Mouse (Mus musculus) spleen, adult 2 months (tissue): ENCODE results near the gene Negr1. TPM values are rescaled to one million over a fixed set of nuclear protein-coding genes. Genes with fewer than 3 reads are reported as not detected.

Source experiments
- DNase-seq, 2 experiments: peaks; one replicate each; pipeline versions ENCODE4 v3.0.0 to v3.0.0-alpha.2; 2012 to 2021; ENCODE audit warnings: low spot score in 2 of 2, low read depth in 1 of 2
- H3K27ac ChIP-seq: fragments of 200-500 bp; 2 replicates; pipeline ENCODE4 v1.5.1; 2012; ENCODE audit warnings: low read length, inconsistent platforms; ENCODE audit not compliant: insufficient read depth
- H3K27me3 ChIP-seq: fragments of 200-500 bp; 2 replicates; pipeline ENCODE4 v1.6.1; 2012; ENCODE audit warnings: mild to moderate bottlenecking, moderate library complexity, low read length, inconsistent platforms; ENCODE audit not compliant: control insufficient read depth, insufficient read depth
- H3K36me3 ChIP-seq: fragments of 200-500 bp; 2 replicates; pipeline ENCODE4 v1.6.1; 2012; ENCODE audit warnings: mild to moderate bottlenecking, low read length, inconsistent platforms; ENCODE audit not compliant: control insufficient read depth, insufficient read depth
- H3K4me1 ChIP-seq: fragments of 200-500 bp; 2 replicates; pipeline ENCODE4 v1.6.1; 2011; ENCODE audit warnings: inconsistent platforms; ENCODE audit not compliant: control insufficient read depth, insufficient read depth, insufficient read length
- H3K4me3 ChIP-seq: fragments of 200-500 bp; 2 replicates; pipeline ENCODE4 v1.5.1; 2011; ENCODE audit warnings: mild to moderate bottlenecking, inconsistent platforms; ENCODE audit not compliant: insufficient read depth, insufficient read length; ENCODE audit errors: extremely low read depth
- CTCF ChIP-seq: fragments of 200-500 bp; IDR thresholded peaks from 2 replicates; pipeline ENCODE4 v1.5.1; 2011; ENCODE audit warnings: mild to moderate bottlenecking, inconsistent platforms; ENCODE audit not compliant: insufficient read depth, insufficient read length, insufficient replicate concordance; ENCODE audit errors: extremely low read depth
- POLR2A ChIP-seq: fragments of 200-500 bp; IDR thresholded peaks from 2 replicates; pipeline ENCODE4 v1.6.1; 2011; ENCODE audit warnings: low read depth, low read length, inconsistent platforms
- WGBS: fragments of 180-500 bp; shearing (Covaris S2); methylation state at CpG from one replicate; pipeline ENCODE4 v1.1.7; 2018; 5-methylcytosine and 5-hydroxymethylcytosine counted together
- polyA plus RNA-seq: library from polyadenylated mRNA; depleted of rRNA; stranded (reverse); fragments of >200 nt; gene quantifications from 2 replicates; pipeline ENCODE4 v1.2.3, GENCODE M21; 2012

Gene Negr1
- polyA plus RNA-seq, 1 experiment: 0.05 TPM

- H3K4me3 ChIP-seq: no peak overlapping the region
- no peak for DNase-seq
- 82% methylated on average over 4 of the region's 4 CpGs for WGBS
- H3K36me3 ChIP-seq: no peaks in the 10 kb centered on the region
- TF ChIP-seq POLR2A (no peak), CTCF (no peak)
- H3K27me3 ChIP-seq: no peaks in the 10 kb centered on the region
- no peaks in the 10 kb centered on the region for H3K4me1 ChIP-seq
- H3K27ac ChIP-seq: no peak overlapping the region
These were observed 628.2 kb downstream of the Negr1 start for GRCm38 (mm10) chr3:157189834-157190233.

DNA sequence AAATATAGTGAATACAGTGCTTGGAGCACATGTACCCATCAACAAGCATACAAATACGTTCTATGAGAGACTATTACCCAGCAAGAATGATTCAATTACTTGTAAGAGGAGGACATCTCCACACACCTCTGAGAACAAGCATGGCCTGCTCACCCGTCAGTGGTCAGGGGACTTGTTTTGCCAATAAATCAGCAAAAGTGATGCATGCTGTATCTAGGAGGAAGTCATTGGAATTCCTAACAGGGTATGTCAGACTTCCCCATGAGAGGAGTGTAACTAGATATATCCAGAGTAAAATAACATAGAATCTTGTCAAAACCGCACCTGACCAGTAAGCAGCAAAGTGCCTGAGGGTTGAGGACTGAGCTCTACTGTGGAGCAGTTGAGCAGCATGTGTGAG is 629.0 kb downstream of the Negr1 start:
- no peak for DNase-seq
- H3K27ac ChIP-seq: no peak overlapping the region
- H3K27me3 ChIP-seq: no peaks in the 10 kb centered on the region
- no peaks in the 10 kb centered on the region for H3K4me1 ChIP-seq
- WGBS: 68% methylated on average over 3 of the region's 3 CpGs
- no peaks in the 10 kb centered on the region for H3K36me3 ChIP-seq
- no peak for TF ChIP-seq POLR2A
- no peak for TF ChIP-seq CTCF
- H3K4me3 ChIP-seq: no peak overlapping the region

- no peak for DNase-seq
- H3K4me1 ChIP-seq: no peaks in the 10 kb centered on the region
- TF ChIP-seq CTCF (no peak), POLR2A (no peak)
- H3K27ac ChIP-seq: no peak overlapping the region
- 79% methylated on average over 3 of the region's 3 CpGs for WGBS
- no peaks in the 10 kb centered on the region for H3K27me3 ChIP-seq
- H3K36me3 ChIP-seq: no peaks in the 10 kb centered on the region
- H3K4me3 ChIP-seq: no peak overlapping the region
These were observed 630.4 kb downstream of the Negr1 start for GRCm38 (mm10) chr3:157192021-157192420.

DNA sequence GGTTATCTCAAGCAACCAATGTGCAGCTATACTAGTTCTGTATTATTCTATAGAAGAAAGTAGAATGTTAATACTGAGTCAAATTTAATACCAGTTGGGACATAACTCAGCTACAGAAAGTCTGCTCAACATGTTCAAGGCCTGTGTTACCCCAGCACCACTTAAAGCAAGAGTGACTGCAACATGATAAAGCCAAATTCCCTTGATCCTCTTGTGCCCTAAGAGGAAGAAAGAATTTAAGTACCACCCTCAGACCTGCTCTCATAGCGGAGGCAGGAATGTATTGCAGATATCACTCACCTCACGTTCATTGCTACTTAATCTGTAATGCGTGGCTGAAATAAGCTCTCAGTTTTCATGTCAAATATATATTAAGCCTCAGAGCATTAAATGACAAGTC is 631.5 kb downstream of the Negr1 start:
- Histone ChIP-seq H3K27ac (no peak overlapping the region), H3K4me3 (no peak overlapping the region), H3K36me3 (no peaks in the 10 kb centered on the region), H3K4me1 (no peaks in the 10 kb centered on the region), H3K27me3 (no peaks in the 10 kb centered on the region)
- WGBS: 87% methylated on average over 3 of the region's 3 CpGs
- DNase-seq: no peak
- no peak for TF ChIP-seq POLR2A
- no peak for TF ChIP-seq CTCF

DNA sequence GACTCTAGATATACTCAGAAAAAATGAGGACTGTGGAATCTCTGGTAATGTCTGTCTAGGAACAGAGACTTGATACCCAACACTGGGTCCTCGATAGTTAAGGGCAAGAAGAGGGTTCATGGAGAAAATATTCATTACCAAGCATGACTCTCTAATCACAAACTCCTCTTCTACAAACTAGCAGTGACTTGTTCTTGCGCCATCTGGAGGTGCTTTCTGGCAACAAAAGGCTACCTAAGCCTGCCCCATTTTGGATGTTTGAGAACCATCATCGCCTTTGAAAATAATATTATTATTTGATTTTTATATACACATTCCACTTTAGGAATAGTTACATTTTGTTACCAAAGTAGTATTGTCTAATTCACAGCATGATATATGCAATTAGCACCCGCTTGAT is 637.1 kb downstream of the Negr1 start:
- TF ChIP-seq CTCF (no peak), POLR2A (no peak)
- Histone ChIP-seq H3K27me3 (no peaks in the 10 kb centered on the region), H3K4me1 (no peaks in the 10 kb centered on the region), H3K36me3 (no peaks in the 10 kb centered on the region), H3K4me3 (no peak overlapping the region), H3K27ac (no peak overlapping the region)
- WGBS: 80% methylated on average over 4 of the region's 4 CpGs
- no peak for DNase-seq

GRCm38 (mm10) chr3:157201726-157202125 is 640.1 kb downstream of the Negr1 start:
- no peak for DNase-seq
- WGBS: 98% methylated on average over 2 of the region's 2 CpGs
- Histone ChIP-seq H3K36me3 (no peaks in the 10 kb centered on the region), H3K27ac (no peak overlapping the region), H3K27me3 (no peaks in the 10 kb centered on the region), H3K4me1 (no peaks in the 10 kb centered on the region), H3K4me3 (no peak overlapping the region)
- no peak for TF ChIP-seq CTCF
- no peak for TF ChIP-seq POLR2A

DNA sequence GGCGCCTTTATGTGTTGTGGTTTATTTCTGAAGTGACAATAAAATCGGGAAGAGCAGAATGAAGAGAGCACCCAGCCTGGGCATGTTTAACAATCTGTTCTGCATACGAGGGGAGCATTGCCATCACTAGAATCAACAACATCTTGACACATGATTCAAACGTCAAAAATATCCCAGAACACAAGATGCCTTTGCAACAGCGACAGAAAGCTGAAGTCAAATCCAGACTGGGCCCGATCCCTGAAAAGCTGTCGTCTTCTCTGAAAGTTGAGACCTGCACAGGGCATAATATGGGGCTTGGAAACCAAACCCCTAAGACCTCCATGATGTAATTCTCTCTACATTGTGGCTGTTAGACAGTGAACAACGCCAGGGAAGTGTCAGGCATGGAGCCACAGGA is 642.0 kb downstream of the Negr1 start:
- no peak for DNase-seq
- H3K4me1 ChIP-seq: no peaks in the 10 kb centered on the region
- H3K27me3 ChIP-seq: no peaks in the 10 kb centered on the region
- H3K27ac ChIP-seq: no peak overlapping the region
- TF ChIP-seq CTCF: no peak
- no peak for TF ChIP-seq POLR2A
- WGBS: 85% methylated on average over 8 of the region's 8 CpGs
- no peak overlapping the region for H3K4me3 ChIP-seq
- no peaks in the 10 kb centered on the region for H3K36me3 ChIP-seq
